Mouse (Mus musculus): ENCODE measurements at regions not wholly inside any gene's neighbourhood (a gene's known extent, or its start where the extent isn't known, plus 50 kb on each side); places are given as distances from the start of the nearest gene placed in this dataset.

DNA sequence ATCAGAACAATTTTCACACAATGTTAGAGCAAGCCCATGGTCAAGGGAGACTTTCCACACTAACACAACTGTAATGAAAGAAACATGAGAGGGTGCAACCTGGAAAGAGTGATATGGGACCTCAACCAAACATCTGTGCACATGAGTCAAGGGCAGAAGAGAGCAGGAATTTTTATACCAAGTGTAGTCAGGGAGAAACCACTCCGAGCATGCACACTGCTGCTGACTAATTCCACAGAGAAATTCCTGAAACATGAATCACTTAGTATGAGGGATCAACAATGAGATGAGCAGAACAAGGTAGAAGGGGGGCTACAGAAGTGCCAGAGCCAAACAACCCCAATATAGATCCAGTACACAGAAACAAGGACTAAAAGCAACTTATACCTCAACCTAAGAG lies 363.1 kb upstream of the Fbxo33 start:
- H3K36me3 ChIP-seq: no peaks in the 10 kb centered on the region
- H3K27me3 ChIP-seq: no peaks in the 10 kb centered on the region
- WGBS: 76% methylated on average over 1 of the region's 1 CpGs
- ATAC-seq (ENCODE audit: low FRiP score, low read depth): no peak
- no peaks in the 10 kb centered on the region for H3K9me3 ChIP-seq
- no peak overlapping the region for H3K9ac ChIP-seq
- H3K4me3 ChIP-seq: no peak overlapping the region
- no peaks in the 10 kb centered on the region for H3K4me1 ChIP-seq (replicated peaks)
- H3K4me2 ChIP-seq: no peak overlapping the region
- H3K27ac ChIP-seq (replicated peaks): no peak overlapping the region

DNA sequence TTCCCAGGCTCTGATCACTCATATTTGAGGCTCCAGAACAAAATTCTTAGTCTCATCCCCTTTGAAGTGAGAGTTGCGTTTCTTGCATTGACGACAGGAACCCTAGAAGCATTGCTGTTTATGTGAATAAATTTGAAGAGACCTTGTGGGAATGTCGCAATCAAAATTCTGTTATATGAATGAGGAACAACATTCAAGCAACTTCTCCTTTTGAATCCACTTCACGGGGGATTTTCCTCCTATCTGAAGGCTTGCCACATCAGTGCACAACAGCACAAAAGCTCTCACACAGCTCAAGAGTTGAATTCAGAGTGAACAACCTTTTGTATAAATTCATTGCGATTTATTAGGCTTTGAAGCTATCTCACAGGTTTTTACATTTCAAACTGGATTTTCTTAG lies 360.2 kb upstream of the Fbxo33 start:
- H3K27me3 ChIP-seq: no peaks in the 10 kb centered on the region
- H3K27ac ChIP-seq (replicated peaks): no peak overlapping the region
- no peak overlapping the region for H3K9ac ChIP-seq
- no peaks in the 10 kb centered on the region for H3K9me3 ChIP-seq
- H3K36me3 ChIP-seq: no peaks in the 10 kb centered on the region
- 72% methylated on average over 5 of the region's 5 CpGs for WGBS
- no peak for ATAC-seq (ENCODE audit: low FRiP score, low read depth)
- H3K4me1 ChIP-seq (replicated peaks): no peaks in the 10 kb centered on the region
- no peak overlapping the region for H3K4me3 ChIP-seq
- H3K4me2 ChIP-seq: no peak overlapping the region

DNA sequence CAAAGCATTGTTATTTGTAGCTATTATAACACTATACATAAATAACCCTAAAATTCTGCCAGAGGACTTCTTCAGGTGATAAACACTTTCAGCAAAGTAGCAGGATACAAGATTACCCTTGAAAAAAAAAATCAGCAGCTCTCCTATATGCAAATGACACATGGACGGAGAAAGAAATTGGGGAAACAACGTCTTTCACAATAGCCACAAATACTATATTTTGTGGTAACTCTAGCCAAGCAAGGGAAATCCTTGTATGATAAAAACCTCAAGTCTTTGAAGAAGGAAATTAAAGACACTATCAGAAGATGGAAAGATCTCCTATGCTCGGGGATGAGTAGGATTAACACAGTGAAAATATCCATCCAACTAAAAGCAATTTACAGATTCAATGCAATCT lies 344.4 kb upstream of the Fbxo33 start:
- ATAC-seq (ENCODE audit: low FRiP score, low read depth): no peak
- 90% methylated on average over 3 of the region's 3 CpGs for WGBS

DNA sequence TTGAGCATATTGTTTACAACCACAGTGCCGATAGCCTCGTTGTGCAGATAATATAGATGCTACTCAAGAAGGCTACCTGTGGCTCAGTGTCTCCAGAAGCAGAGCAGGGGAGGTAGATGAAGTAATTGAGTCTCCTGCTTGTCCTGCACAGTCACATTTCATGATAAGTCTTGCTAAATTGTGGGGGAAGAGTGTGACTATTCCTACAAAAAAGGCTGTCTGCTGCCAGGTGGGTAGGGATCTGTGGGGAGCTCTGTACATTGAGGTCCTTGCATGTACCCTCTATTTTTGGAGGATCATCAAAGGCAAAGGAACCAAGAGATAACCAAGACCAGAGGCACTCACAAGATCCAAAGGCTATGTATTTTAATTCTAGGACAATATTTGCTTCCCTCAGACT lies 320.3 kb upstream of the Fbxo33 start:
- WGBS: 93% methylated on average over 2 of the region's 2 CpGs
- no peak for ATAC-seq (ENCODE audit: low FRiP score, low read depth)
- no peaks in the 10 kb centered on the region for H3K27me3 ChIP-seq

More for the DNA sequence above, 344.4 kb upstream of the Fbxo33 start:
- no peaks in the 10 kb centered on the region for H3K36me3 ChIP-seq
- no peak overlapping the region for H3K27ac ChIP-seq (replicated peaks)
- no peaks in the 10 kb centered on the region for H3K4me1 ChIP-seq (replicated peaks)
- H3K4me2 ChIP-seq: no peak overlapping the region
- H3K4me3 ChIP-seq: no peak overlapping the region
- no peak overlapping the region for H3K9ac ChIP-seq
- H3K27me3 ChIP-seq: no peaks in the 10 kb centered on the region
- H3K9me3 ChIP-seq: no peaks in the 10 kb centered on the region

DNA sequence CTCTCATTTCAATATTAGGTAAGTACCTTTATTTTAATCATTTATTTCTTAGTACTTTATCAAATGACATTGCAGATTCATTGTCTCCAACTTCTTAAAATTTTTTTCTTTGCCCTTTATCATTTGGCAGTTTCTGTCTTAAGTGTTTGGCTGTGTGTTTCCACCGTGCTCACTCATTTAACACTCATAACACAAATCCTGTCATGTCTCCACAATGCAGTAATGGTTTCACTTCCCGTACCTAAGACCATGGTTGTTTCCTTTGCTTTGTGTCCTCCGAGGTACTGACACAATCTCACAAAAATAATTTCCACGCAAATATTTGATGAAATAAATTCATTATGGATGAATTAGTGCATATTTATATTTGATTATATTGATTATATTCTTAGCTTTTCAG lies 311.0 kb upstream of the Fbxo33 start:
- no peaks in the 10 kb centered on the region for H3K27me3 ChIP-seq

More for the DNA sequence above, 320.3 kb upstream of the Fbxo33 start:
- Histone ChIP-seq H3K4me1 (replicated peaks) (no peaks in the 10 kb centered on the region), H3K9ac (no peak overlapping the region), H3K9me3 (no peaks in the 10 kb centered on the region), H3K27ac (replicated peaks) (no peak overlapping the region), H3K4me3 (no peak overlapping the region), H3K4me2 (no peak overlapping the region), H3K36me3 (no peaks in the 10 kb centered on the region)

DNA sequence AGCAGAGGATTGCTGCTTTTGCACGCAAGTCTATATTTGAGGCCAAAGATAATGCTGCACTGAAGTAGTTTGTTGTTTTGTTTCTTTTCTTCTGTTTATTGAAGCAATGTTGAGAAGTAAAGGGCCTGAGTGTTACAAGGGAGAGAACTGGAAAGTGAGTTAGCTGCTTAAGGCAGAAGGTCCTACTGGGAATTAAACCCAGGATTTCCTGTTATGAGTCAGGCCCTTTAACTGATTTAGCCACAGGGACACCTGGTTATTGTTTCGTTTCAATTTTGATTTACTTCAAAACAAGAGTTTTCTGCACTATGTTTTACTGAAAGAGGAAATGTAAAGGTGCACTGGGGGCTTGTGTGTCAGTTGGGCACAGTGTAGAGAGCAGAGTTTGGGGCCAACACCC lies 303.8 kb upstream of the Fbxo33 start:
- ATAC-seq (ENCODE audit: low FRiP score, low read depth): no peak
- 86% methylated on average over 2 of the region's 2 CpGs for WGBS

More for the DNA sequence above, 311.0 kb upstream of the Fbxo33 start:
- no peaks in the 10 kb centered on the region for H3K9me3 ChIP-seq
- no peak for ATAC-seq (ENCODE audit: low FRiP score, low read depth)
- H3K9ac ChIP-seq: no peak overlapping the region
- H3K36me3 ChIP-seq: no peaks in the 10 kb centered on the region
- H3K4me3 ChIP-seq: no peak overlapping the region
- no peak overlapping the region for H3K4me2 ChIP-seq
- H3K27ac ChIP-seq (replicated peaks): no peak overlapping the region
- no peaks in the 10 kb centered on the region for H3K4me1 ChIP-seq (replicated peaks)
- 86% methylated on average over 4 of the region's 4 CpGs for WGBS

DNA sequence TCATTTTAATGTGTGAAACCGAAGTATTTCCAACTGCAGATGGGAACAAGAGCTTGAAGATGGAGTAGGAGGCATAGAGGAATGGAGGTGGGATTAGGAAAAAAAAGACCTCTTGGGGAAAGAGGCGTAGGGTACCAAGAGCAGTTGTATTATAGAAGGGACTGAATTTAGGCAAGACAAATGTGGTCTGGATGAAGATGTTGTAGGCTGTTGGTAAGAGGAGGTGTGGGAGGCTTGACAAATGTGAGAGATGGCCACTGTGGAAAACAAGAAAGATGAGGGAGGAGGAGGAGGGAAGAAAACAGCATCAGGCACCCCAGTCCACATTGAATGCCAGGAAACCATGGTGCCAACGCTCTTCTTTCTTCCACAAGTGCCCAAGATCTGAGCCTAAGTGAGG lies 302.4 kb upstream of the Fbxo33 start:
- Histone ChIP-seq H3K4me2 (no peak overlapping the region), H3K9ac (no peak overlapping the region), H3K4me1 (replicated peaks) (no peaks in the 10 kb centered on the region), H3K27ac (replicated peaks) (no peak overlapping the region), H3K27me3 (no peaks in the 10 kb centered on the region), H3K9me3 (no peaks in the 10 kb centered on the region), H3K36me3 (no peaks in the 10 kb centered on the region), H3K4me3 (no peak overlapping the region)
- 92% methylated on average over 3 of the region's 3 CpGs for WGBS
- ATAC-seq (ENCODE audit: low FRiP score, low read depth): no peak

More for the DNA sequence above, 303.8 kb upstream of the Fbxo33 start:
- H3K9ac ChIP-seq: no peak overlapping the region
- no peaks in the 10 kb centered on the region for H3K36me3 ChIP-seq
- H3K4me3 ChIP-seq: no peak overlapping the region
- no peak overlapping the region for H3K27ac ChIP-seq (replicated peaks)
- H3K4me2 ChIP-seq: no peak overlapping the region
- H3K9me3 ChIP-seq: no peaks in the 10 kb centered on the region
- no peaks in the 10 kb centered on the region for H3K27me3 ChIP-seq
- no peaks in the 10 kb centered on the region for H3K4me1 ChIP-seq (replicated peaks)

DNA sequence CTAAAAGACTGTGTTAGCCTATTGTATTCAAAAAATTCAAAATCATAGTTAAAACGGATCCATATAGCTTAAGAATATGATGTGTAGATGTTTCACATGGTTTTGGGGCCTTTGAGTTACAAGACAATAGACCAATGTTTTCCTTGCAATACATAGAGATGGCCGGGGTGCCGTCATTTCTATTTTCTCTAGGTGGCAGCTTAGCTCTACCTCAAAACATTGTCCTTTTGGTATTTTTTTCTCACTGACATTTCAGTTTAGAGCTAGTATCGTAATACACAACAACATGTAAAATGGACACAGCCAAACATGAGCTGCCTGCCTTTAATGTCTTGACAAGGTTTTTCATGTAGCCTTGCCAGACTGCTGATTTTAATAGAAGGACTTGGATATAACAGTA lies 290.3 kb upstream of the Fbxo33 start:
- no peaks in the 10 kb centered on the region for H3K9me3 ChIP-seq
- no peaks in the 10 kb centered on the region for H3K27me3 ChIP-seq
- no peaks in the 10 kb centered on the region for H3K36me3 ChIP-seq
- no peak overlapping the region for H3K4me3 ChIP-seq
- WGBS: 88% methylated on average over 4 of the region's 4 CpGs
- H3K4me1 ChIP-seq (replicated peaks): no peaks in the 10 kb centered on the region
- no peak overlapping the region for H3K27ac ChIP-seq (replicated peaks)
- no peak for ATAC-seq (ENCODE audit: low FRiP score, low read depth)
- H3K4me2 ChIP-seq: no peak overlapping the region
- H3K9ac ChIP-seq: no peak overlapping the region

DNA sequence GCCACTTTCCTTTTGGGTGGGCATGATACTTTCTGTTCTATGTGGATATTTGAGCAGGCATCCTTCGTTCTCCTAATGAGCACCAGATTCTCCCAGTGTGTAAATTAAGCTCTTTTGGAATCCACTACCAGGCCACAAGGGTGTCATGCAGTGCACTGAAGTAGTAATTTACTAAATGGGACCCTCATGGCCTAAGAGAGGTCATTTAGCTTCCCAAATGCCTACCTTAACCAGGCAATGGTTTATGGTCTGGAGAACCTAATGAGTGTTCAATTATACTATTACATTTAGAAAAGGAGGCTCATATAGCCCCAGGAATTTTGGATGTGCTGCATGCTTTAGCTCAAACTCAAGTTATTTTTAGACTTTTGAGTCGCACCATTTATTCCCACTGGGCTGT lies 289.6 kb upstream of the Fbxo33 start:
- Histone ChIP-seq H3K4me1 (replicated peaks) (no peaks in the 10 kb centered on the region), H3K27me3 (no peaks in the 10 kb centered on the region), H3K9me3 (no peaks in the 10 kb centered on the region), H3K27ac (replicated peaks) (no peak overlapping the region), H3K9ac (no peak overlapping the region), H3K4me3 (no peak overlapping the region), H3K36me3 (no peaks in the 10 kb centered on the region), H3K4me2 (no peak overlapping the region)
- no peak for ATAC-seq (ENCODE audit: low FRiP score, low read depth)
- WGBS: 71% methylated on average over 2 of the region's 2 CpGs

DNA sequence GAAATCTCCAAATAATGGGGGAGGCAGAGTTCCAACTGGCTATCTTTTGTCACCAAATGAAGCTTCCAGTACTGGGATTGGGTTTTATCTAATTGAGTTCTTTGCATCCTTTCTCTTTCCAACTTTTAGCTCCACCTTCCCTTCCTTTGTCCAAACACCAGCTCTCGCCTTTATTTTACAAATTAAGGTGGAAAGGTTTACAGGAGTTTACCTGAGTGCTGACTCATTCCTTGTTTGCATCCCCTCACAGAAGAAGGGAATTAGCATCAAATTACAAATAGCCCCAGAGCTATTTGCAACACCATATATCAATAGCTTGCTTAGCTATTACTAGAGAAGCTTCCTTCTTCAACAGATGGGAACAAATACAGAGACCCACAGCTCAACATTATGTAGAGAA lies 287.9 kb upstream of the Fbxo33 start:
- H3K9ac ChIP-seq: no peak overlapping the region
- no peak for ATAC-seq (ENCODE audit: low FRiP score, low read depth)

DNA sequence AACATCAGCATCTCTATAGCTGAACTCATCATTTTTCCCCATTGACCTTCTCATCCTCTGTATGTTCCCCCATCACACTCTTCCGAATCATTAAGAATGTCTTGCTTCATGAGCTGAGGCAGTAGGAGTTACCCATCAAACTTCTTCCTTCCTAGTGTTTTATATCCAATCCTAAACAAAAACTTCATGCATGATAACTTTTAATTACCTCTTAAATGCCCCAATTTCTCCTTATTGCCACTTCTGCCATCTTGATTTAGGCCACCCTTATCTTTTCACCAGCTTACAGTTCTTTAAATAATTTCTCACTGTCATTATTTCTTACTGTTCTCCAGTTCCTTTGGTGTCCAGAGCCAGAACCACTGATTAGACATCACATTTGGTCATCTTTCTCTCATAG lies 277.9 kb upstream of the Fbxo33 start:
- 86% methylated on average over 1 of the region's 1 CpGs for WGBS
- Histone ChIP-seq H3K9me3 (no peaks in the 10 kb centered on the region), H3K27ac (replicated peaks) (no peak overlapping the region), H3K4me3 (no peak overlapping the region), H3K4me1 (replicated peaks) (no peaks in the 10 kb centered on the region), H3K4me2 (no peak overlapping the region), H3K36me3 (no peaks in the 10 kb centered on the region), H3K9ac (no peak overlapping the region), H3K27me3 (no peaks in the 10 kb centered on the region)
- no peak for ATAC-seq (ENCODE audit: low FRiP score, low read depth)

More for the DNA sequence above, 287.9 kb upstream of the Fbxo33 start:
- WGBS: 28% methylated on average over 1 of the region's 1 CpGs
- Histone ChIP-seq H3K4me2 (no peak overlapping the region), H3K27ac (replicated peaks) (no peak overlapping the region), H3K4me3 (no peak overlapping the region), H3K9me3 (no peaks in the 10 kb centered on the region), H3K27me3 (no peaks in the 10 kb centered on the region), H3K4me1 (replicated peaks) (no peaks in the 10 kb centered on the region), H3K36me3 (no peaks in the 10 kb centered on the region)

DNA sequence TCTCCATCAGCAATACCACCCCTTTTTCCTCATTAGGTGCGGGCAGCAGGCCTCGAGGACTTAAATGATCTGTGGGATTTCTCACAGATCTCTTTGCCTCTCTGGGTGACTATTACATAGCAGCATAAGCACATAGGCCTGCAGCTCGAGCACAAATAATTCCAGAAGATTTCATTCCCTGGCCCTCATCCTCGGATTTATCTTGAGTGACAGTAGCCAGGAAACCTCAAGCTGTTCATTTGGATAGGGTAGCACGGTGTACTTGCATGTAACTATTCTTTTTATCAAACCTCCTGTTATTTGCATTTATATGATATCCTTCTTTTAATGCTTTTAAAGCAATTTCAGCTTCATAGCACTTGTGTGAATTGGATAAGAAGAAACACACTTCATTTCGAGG lies 268.5 kb upstream of the Fbxo33 start:
- H3K27ac ChIP-seq (replicated peaks): no peak overlapping the region
- H3K27me3 ChIP-seq: no peaks in the 10 kb centered on the region
- WGBS: 75% methylated on average over 6 of the region's 6 CpGs
- H3K4me3 ChIP-seq: no peak overlapping the region
- no peak overlapping the region for H3K9ac ChIP-seq
- no peaks in the 10 kb centered on the region for H3K9me3 ChIP-seq
- H3K4me2 ChIP-seq: no peak overlapping the region
- no peaks in the 10 kb centered on the region for H3K36me3 ChIP-seq
- ATAC-seq (ENCODE audit: low FRiP score, low read depth): no peak
- H3K4me1 ChIP-seq (replicated peaks): no peaks in the 10 kb centered on the region

DNA sequence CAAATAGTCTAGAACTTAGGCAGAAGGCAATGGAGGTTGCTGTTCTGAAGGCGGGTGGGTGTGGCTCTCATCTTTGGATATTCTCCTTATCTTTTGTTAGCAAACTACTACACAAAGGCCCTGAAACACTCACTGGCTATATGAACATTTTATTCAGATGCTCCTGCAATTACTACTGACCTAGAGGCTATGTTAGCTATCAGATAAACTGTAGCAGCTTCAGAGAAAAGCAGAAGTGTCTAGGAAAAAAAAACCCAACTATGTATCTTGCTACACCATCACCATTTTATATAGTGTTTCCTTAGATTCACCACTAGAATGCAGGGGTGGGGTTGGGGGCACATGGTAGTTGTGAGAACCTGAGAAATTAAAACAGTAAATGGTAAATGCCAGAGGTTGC lies 268.0 kb upstream of the Fbxo33 start:
- WGBS: 98% methylated on average over 1 of the region's 1 CpGs
- Histone ChIP-seq H3K4me1 (replicated peaks) (no peaks in the 10 kb centered on the region), H3K27me3 (no peaks in the 10 kb centered on the region), H3K9me3 (no peaks in the 10 kb centered on the region), H3K9ac (no peak overlapping the region), H3K4me3 (no peak overlapping the region), H3K4me2 (no peak overlapping the region), H3K36me3 (no peaks in the 10 kb centered on the region), H3K27ac (replicated peaks) (no peak overlapping the region)
- ATAC-seq (ENCODE audit: low FRiP score, low read depth): no peak
